Mouse (Mus musculus) liver (tissue): ENCODE data around the gene Gm5286.
"Not testable (repeated sequence)": the region's sequence is repeated elsewhere in the genome, so short reads cannot be mapped to it uniquely, and the experiment has no call there.

ENCODE experiments used
- DNase-seq: peaks from one replicate; pipeline ENCODE4 v3.0.0-alpha.2; 2020; ENCODE audit warnings: mixed read lengths

Gene Gm5286

GRCm38 (mm10) chr3:94196414-94196813 is at the start of gene Gm5286:
Gene Gm5286, plus strand, starts transcription at chr3:94196714.
- DNase-seq = not testable (repeated sequence)

GRCm38 (mm10) chr3:94167351-94167750 is 29.2 kb upstream of the Gm5286 start:
- not testable (repeated sequence) for DNase-seq

DNA sequence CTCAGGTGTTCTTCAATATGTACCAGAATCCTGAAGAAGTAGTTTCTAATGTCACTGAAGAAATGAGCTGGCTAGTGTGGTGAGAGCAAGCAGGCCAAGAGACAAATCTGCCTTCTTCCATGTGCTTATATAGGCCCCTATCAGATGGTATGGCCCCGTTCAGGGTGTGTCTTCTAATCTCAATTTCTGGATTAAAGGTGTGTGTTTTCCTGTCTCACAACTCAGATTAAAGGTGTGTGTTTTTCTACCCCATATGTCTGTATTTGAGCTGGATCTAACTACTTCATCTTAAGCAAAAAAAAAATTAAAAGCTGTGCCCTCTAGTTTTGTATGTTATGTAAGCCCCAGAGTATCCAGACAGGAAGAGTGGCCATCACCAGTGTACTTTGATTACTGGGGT is 18.4 kb upstream of the Gm5286 start, which contains the start of gene Gm10696:
TSS of gene Gm10696 (minus strand) at position 101 of the 400 bp plus-strand sequence.
- DNase-seq = not testable (repeated sequence)
